18 mouse cellular contexts compared by ENCODE assay signal in genomic region chr2:159703100-159703499, GRCm38 (mm10).
DNase-seq lines count a peak whose midpoint lies in the region; ATAC-seq and TF ChIP-seq lines count a peak whose summit lies in the region.
"Had no signal": no experiment of that assay in that cellular context is flagged by ENCODE, and none has a peak within 500 bp of the region (broad histone marks: within the 10 kb centered on the region; RNA-seq: fewer than 3 reads in every experiment).

No protein-coding gene starts in this region.

- peaks cover 4% of the 10 kb centered on the region; the same call in 1 of the 2 replicates for H3K9me3 ChIP-seq in heart, embryonic 11.5 days (replicated peaks; ENCODE audit: control insufficient read depth, low read length)
- H3K9me3 ChIP-seq in lung, embryonic 16.5 days (ENCODE audit: control insufficient read depth, low read length) = no peaks in the 10 kb centered on the region
- H3K9me3 ChIP-seq: forebrain, embryonic 15.5 days; heart, embryonic 10.5 days; hindbrain, embryonic 13.5 days had no signal

- no peaks in the 10 kb centered on the region for H3K4me1 ChIP-seq in heart, embryonic 11.5 days (ENCODE audit: control insufficient read depth, insufficient read depth, low read length)
- no peaks in the 10 kb centered on the region for H3K4me1 ChIP-seq in lung, embryonic 16.5 days (replicated peaks; ENCODE audit: control insufficient read depth, insufficient read depth, low read length)
- H3K4me1 ChIP-seq in lung, adult 2 months (ENCODE audit: control insufficient read depth, insufficient read depth, low read length) = no peaks in the 10 kb centered on the region
- H3K4me1 ChIP-seq: embryonic facial prominence, embryonic 12.5 days; forebrain, embryonic 15.5 days; heart, embryonic 10.5 days; hindbrain, embryonic 13.5 days had no signal

- H3K4me3 ChIP-seq in heart, embryonic 11.5 days (ENCODE audit: low read depth, low read length) = no peak overlapping the region
- H3K4me3 ChIP-seq in lung, embryonic 16.5 days (ENCODE audit: low read length) = no peak overlapping the region
- H3K4me3 ChIP-seq in lung, adult 2 months (replicated peaks; ENCODE audit: extremely low read depth, low read depth, low read length) = no peak overlapping the region
- H3K4me3 ChIP-seq: embryonic facial prominence, embryonic 12.5 days; forebrain, embryonic 15.5 days; heart, embryonic 10.5 days; hindbrain, embryonic 13.5 days had no signal

- no peak for TF ChIP-seq CTCF in lung, adult 2 months (IDR thresholded peaks at IDR 0.05; ENCODE audit: insufficient read depth, low read length)

- H3K9ac ChIP-seq in heart, embryonic 11.5 days (ENCODE audit: low read depth, low read length) = no peak overlapping the region
- no peak overlapping the region for H3K9ac ChIP-seq in lung, embryonic 16.5 days (ENCODE audit: low read length)
- H3K9ac ChIP-seq: embryonic facial prominence, embryonic 12.5 days; forebrain, embryonic 15.5 days; hindbrain, embryonic 13.5 days had no signal

- H3K27ac ChIP-seq in heart, embryonic 11.5 days (ENCODE audit: low read depth, low read length) = no peak overlapping the region
- no peak overlapping the region for H3K27ac ChIP-seq in lung, embryonic 16.5 days (ENCODE audit: low read length)
- H3K27ac ChIP-seq: embryonic facial prominence, embryonic 12.5 days; forebrain, embryonic 15.5 days; heart, embryonic 10.5 days; hindbrain, embryonic 13.5 days; hindbrain, postnatal 0 days had no signal

- no peak for ATAC-seq in heart, embryonic 11.5 days (replicated peaks; ENCODE audit: insufficient number of reproducible peaks, low FRiP score, low TSS enrichment)
- ATAC-seq in lung, embryonic 16.5 days (ENCODE audit: low read depth) = peak; percentile 75; the same call in 1 of the 2 replicates
- ATAC-seq: forebrain, embryonic 15.5 days; hindbrain, postnatal 0 days had no signal

- H3K4me2 ChIP-seq in heart, embryonic 11.5 days = no peak overlapping the region
- H3K4me2 ChIP-seq in lung, embryonic 16.5 days (ENCODE audit: low read depth, low read length) = no peak overlapping the region
- H3K4me2 ChIP-seq: embryonic facial prominence, embryonic 12.5 days; forebrain, embryonic 15.5 days; hindbrain, embryonic 13.5 days had no signal

- H3K36me3 ChIP-seq in heart, embryonic 11.5 days (ENCODE audit: control insufficient read depth, insufficient read depth, low read length) = no peaks in the 10 kb centered on the region
- H3K36me3 ChIP-seq in lung, embryonic 16.5 days (ENCODE audit: control insufficient read depth, insufficient read depth, low read length) = no peaks in the 10 kb centered on the region
- H3K36me3 ChIP-seq: embryonic facial prominence, embryonic 12.5 days; forebrain, embryonic 15.5 days; heart, embryonic 10.5 days; hindbrain, embryonic 13.5 days had no signal

- DNase-seq in gastrocnemius, postnatal 25 days = peak; percentile 19
- DNase-seq in gastrocnemius, adult 8-10 months (ENCODE audit: low spot score in 2 of 2) = no peak
- peak; percentile 16 for DNase-seq in heart, adult 8-10 months (ENCODE audit: low spot score)
- DNase-seq in lung, adult 2 months = no peak
- DNase-seq in lung, postnatal 25 days (ENCODE audit: low spot score) = peak; percentile 5
- DNase-seq in kidney, postnatal 4 days = no peak
- DNase-seq: adrenal gland, postnatal 10 days; cerebellum, adult 11 months; cerebellum, adult 9-10 months; cerebellum, postnatal 25 days; gastrocnemius, postnatal 36 days had no signal

- 61% methylated on average over 3 of the region's 3 CpGs for WGBS in heart, embryonic 11.5 days (ENCODE audit: insufficient replicate concordance)
- 42% methylated on average over 3 of the region's 3 CpGs for WGBS in lung, embryonic 16.5 days
- 46% methylated on average over 3 of the region's 3 CpGs for WGBS in lung, adult 2 months

- no peak for TF ChIP-seq POLR2A in lung, adult 2 months (IDR thresholded peaks at IDR 0.05; ENCODE audit: borderline replicate concordance, extremely low read depth, low read depth, low read length)

- H3K27me3 ChIP-seq in heart, embryonic 11.5 days (ENCODE audit: control insufficient read depth, insufficient read depth, low read length) = no peaks in the 10 kb centered on the region
- H3K27me3 ChIP-seq in lung, embryonic 16.5 days (ENCODE audit: control insufficient read depth, insufficient read depth, low read depth, low read length) = no peaks in the 10 kb centered on the region
- H3K27me3 ChIP-seq: embryonic facial prominence, embryonic 12.5 days; forebrain, embryonic 15.5 days; hindbrain, embryonic 13.5 days had no signal

Comparison
In these comparisons a context has a peak if more than half of its experiments do, and no peak if none do; other contexts are left out.
1. DNase-seq: peak in gastrocnemius, postnatal 25 days (single experiment), heart, adult 8-10 months (single experiment) and lung, postnatal 25 days (single experiment); none in gastrocnemius, adult 8-10 months (0 of 2), lung, adult 2 months (single experiment) and kidney, postnatal 4 days (0 of 2).